Mouse (Mus musculus) myocyte (in vitro differentiated cells): ENCODE measurements around the gene Nexn. TPM values are rescaled to one million over a fixed set of nuclear protein-coding genes. Genes with fewer than 3 reads are reported as not detected.
A peak's percentile ranks its signal among the peaks of the same experiment; 100 is the strongest.

Experiments used
- H3K27me3 ChIP-seq: one replicate; pipeline ENCODE4 v1.6.1; 2011; ENCODE audit not compliant: control insufficient read depth, insufficient read depth, insufficient read length
- H3K36me3 ChIP-seq: one replicate; pipeline ENCODE4 v1.6.1; 2011; ENCODE audit not compliant: control insufficient read depth, insufficient read depth
- H3K4me2 ChIP-seq: one replicate; pipeline ENCODE4 v1.6.1; 2011; ENCODE audit warnings: low read depth, control low read depth
- H3K4me3 ChIP-seq: one replicate; pipeline ENCODE4 v1.5.1; 2011; ENCODE audit warnings: mild to moderate bottlenecking, control low read depth, moderate library complexity
- H3K79me2 ChIP-seq: one replicate; pipeline ENCODE4 v1.6.1; 2011; ENCODE audit not compliant: control insufficient read depth, insufficient read depth
- H3ac ChIP-seq: one replicate; pipeline ENCODE4 v1.6.1; 2011; ENCODE audit not compliant: control insufficient read depth, insufficient read length
- CEBPB ChIP-seq: IDR thresholded peaks from 2 replicates; pipeline ENCODE4 v1.6.1; 2011; ENCODE audit warnings: mild to moderate bottlenecking, moderate library complexity; ENCODE audit not compliant: poor library complexity, insufficient read depth, severe bottlenecking
- E2F4 ChIP-seq: IDR thresholded peaks from one replicate; pipeline ENCODE4 v1.6.1; 2011; ENCODE audit warnings: mild to moderate bottlenecking, control low read depth, moderate library complexity; ENCODE audit not compliant: insufficient read depth
- MAX ChIP-seq: IDR thresholded peaks from one replicate; pipeline ENCODE4 v1.6.1; 2011; ENCODE audit warnings: low read depth, mild to moderate bottlenecking, control low read depth
- MYOD1 ChIP-seq, 3 experiments: IDR thresholded peaks; one replicate each; pipeline ENCODE4 v1.6.1; 2011; ENCODE audit warnings: control low read depth in 2 of 3, low read depth in 2 of 3, mild to moderate bottlenecking in 2 of 3, moderate library complexity in 1 of 3; ENCODE audit not compliant: insufficient read length in 2 of 3, control insufficient read depth in 1 of 3
- MYOG ChIP-seq, 3 experiments: IDR thresholded peaks; one replicate each; pipeline ENCODE4 v1.6.1; 2011; ENCODE audit warnings: control low read depth in 2 of 3, low read depth in 2 of 3, mild to moderate bottlenecking in 2 of 3; ENCODE audit not compliant: insufficient read length in 2 of 3, control insufficient read depth in 1 of 3, insufficient read depth in 1 of 3
- POLR2A ChIP-seq: IDR thresholded peaks from one replicate; pipeline ENCODE4 v1.6.1; 2011; ENCODE audit warnings: low read depth, mild to moderate bottlenecking, control low read depth, moderate library complexity; ENCODE audit not compliant: insufficient read length
- POLR2AphosphoS2 ChIP-seq: IDR thresholded peaks from one replicate; pipeline ENCODE4 v1.6.1; 2011; ENCODE audit warnings: low read depth, control low read depth; ENCODE audit not compliant: insufficient read length
- REST ChIP-seq: IDR thresholded peaks from one replicate; pipeline ENCODE4 v1.6.1; 2011; ENCODE audit warnings: mild to moderate bottlenecking, control low read depth, moderate library complexity; ENCODE audit not compliant: insufficient read depth, insufficient read length
- SRF ChIP-seq: IDR thresholded peaks from one replicate; pipeline ENCODE4 v1.6.1; 2011; ENCODE audit warnings: low read depth; ENCODE audit not compliant: control insufficient read depth, insufficient read length
- TCF12 ChIP-seq: IDR thresholded peaks from one replicate; pipeline ENCODE4 v1.6.1; 2011; ENCODE audit warnings: mild to moderate bottlenecking, control low read depth; ENCODE audit not compliant: poor library complexity, insufficient read depth, severe bottlenecking
- TCF3 ChIP-seq: IDR thresholded peaks from one replicate; pipeline ENCODE4 v1.6.1; 2011; ENCODE audit warnings: low read depth, control low read depth; ENCODE audit not compliant: insufficient read length
- USF1 ChIP-seq: IDR thresholded peaks from one replicate; pipeline ENCODE4 v1.6.1; 2011; ENCODE audit warnings: low read depth, mild to moderate bottlenecking, control low read depth, moderate library complexity
- polyA plus RNA-seq: library from polyadenylated mRNA; unstranded; fragments of >200 nt; fragmentation: generic; extraction: Trizol; gene quantifications from one replicate; pipeline ENCODE4 v1.2.1, GENCODE M21; 2012; ENCODE audit warnings: missing spikeins

Gene Nexn
- polyA plus RNA-seq, 1 experiment: 24.9 TPM

DNA sequence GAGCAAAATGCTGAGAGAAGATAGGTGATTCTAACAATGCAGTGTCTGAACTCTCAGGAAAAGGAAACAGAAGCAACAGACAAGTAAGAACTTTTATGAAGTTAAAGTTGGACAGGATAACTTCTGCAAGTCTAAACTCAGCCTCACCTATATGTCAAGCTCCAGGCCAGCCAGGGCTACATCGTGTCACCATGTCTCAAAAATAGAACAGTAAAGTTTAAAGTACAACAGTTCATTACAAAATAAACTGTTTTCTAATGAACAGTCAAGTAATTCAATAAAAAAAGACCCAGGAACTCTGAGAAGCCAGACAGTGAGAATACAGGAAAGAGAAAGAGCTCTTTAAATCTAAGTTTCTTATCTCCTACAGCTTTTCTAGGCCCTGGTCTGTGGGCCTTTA is 15.7 kb downstream of the Nexn start:
- no peak overlapping the region for H3ac ChIP-seq
- TF ChIP-seq POLR2AphosphoS2 (no peak), REST (no peak), MYOG (IDR thresholded peaks at IDR 0.05; ENCODE audit: control insufficient read depth in 1 of 3, insufficient read depth in 1 of 3, insufficient read length in 2 of 3, low read depth in 2 of 3) (no peak), POLR2A (no peak), TCF3 (no peak), MAX (no peak), MYOD1 (IDR thresholded peaks at IDR 0.05; ENCODE audit: control insufficient read depth in 1 of 3, insufficient read length in 2 of 3, low read depth in 2 of 3) (no peak), TCF12 (no peak), SRF (no peak), E2F4 (no peak), CEBPB (no peak), USF1 (no peak)
- H3K79me2 ChIP-seq: no peaks in the 10 kb centered on the region
- H3K4me3 ChIP-seq: no peak overlapping the region
- H3K27me3 ChIP-seq: no peaks in the 10 kb centered on the region
- H3K36me3 ChIP-seq: peaks cover 41% of the 10 kb centered on the region
- no peak overlapping the region for H3K4me2 ChIP-seq

DNA sequence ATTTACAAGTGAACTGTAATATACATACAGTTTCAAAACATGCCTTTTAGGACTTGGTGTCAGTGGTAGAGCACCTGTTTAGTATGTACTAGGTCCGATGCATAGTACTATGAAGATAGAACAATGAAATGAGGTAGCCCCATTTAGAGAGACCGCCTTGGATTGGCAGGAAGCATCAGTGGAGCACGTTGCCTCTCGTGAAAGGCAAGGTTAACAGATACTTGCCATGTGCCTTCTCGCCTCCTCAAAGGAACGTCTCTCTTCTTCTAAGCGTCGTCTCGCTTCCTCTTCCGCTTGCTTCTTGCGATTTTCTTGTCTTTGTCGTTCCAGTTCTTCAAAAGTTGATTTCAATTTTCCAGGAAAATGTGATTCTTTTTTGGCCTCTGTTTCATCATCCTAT is 18.4 kb downstream of the Nexn start:
- Histone ChIP-seq H3K4me3 (no peak overlapping the region), H3K79me2 (no peaks in the 10 kb centered on the region), H3K4me2 (no peak overlapping the region), H3K27me3 (no peaks in the 10 kb centered on the region), H3K36me3 (peaks cover 40% of the 10 kb centered on the region), H3ac (no peak overlapping the region)
- TF ChIP-seq POLR2A (no peak), POLR2AphosphoS2 (peak; percentile 50)

DNA sequence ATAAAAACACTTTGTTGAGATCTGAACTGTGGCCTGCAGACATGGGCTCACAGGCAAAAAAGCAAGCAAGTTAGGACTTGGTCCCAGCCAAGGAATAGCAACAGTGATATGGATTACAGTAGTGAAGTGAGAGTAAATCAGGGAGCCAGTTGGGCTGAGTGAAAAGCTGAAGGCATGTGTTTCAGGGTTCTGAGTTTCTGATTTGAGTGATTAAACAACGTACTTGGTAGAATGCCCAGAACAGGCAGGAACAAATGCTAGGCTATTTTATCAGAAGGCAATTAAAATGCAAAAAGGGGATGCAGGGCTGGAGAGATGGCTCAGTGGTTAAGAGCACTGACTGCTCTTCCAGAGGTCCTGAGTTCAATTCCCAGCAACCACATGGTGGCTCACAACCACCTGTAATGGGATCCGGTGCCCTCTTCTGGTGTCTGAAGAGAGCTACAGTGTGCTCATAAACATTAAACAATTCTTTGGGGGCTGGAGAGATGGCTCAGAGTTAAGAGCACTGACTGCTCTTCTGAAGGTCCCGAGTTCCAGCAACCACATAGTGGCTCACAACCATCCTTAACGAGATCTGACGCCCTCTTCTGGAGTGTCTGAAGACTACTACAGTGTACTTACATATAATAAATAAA is 20.8 kb downstream of the Nexn start:
- no peak overlapping the region for H3ac ChIP-seq
- no peaks in the 10 kb centered on the region for H3K79me2 ChIP-seq
- peaks cover 60% of the 10 kb centered on the region for H3K36me3 ChIP-seq
- no peaks in the 10 kb centered on the region for H3K27me3 ChIP-seq
- H3K4me3 ChIP-seq: no peak overlapping the region
- no peak for TF ChIP-seq MAX
- no peak for TF ChIP-seq CEBPB
- peak; percentile 31 for TF ChIP-seq POLR2AphosphoS2
- no peak for TF ChIP-seq POLR2A
- no peak for TF ChIP-seq TCF3
- H3K4me2 ChIP-seq: no peak overlapping the region

DNA sequence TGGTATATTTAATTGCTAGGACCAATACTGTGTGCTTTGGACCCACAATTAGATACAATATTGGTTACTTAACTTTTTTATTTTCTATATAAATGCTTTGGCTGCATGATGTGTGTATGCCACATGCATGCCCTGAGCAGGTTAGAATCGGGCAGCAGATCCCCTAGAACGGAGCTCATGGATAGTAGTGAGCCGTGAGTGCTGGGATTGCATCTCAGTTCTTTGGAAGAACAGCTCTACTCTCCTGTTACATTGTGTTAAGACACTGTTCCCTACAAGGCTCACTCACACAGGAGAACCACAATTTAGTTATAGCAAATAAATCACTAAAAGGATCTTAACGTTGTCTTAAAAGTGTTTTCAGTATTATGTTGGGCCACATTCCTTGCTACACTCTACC is 22.8 kb downstream of the Nexn start:
- Histone ChIP-seq H3K36me3 (peaks cover 77% of the 10 kb centered on the region), H3ac (no peak overlapping the region), H3K79me2 (no peaks in the 10 kb centered on the region), H3K4me3 (no peak overlapping the region), H3K4me2 (no peak overlapping the region), H3K27me3 (no peaks in the 10 kb centered on the region)
- peak; percentile 65 for TF ChIP-seq POLR2AphosphoS2
- no peak for TF ChIP-seq USF1

DNA sequence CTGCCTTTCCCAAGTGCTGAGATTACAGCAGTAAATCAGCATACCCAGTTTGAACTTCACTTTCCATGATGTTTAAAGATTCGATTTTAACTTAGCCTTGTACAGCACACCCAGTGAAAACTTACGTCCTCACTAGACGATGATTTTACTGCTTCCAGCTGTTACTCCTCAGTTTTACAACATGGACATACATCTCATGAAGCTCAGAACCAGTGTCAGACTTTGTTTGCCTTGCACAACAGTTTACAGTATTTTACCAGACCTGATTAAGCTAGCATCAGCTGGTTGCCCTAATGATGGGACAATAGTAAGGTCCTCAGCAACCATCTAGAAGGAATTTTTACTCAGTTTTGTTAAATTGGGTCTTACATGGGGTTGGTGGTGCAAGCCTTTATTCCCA is 25.1 kb downstream of the Nexn start:
- no peak overlapping the region for H3ac ChIP-seq
- H3K36me3 ChIP-seq: peaks cover 73% of the 10 kb centered on the region
- no peaks in the 10 kb centered on the region for H3K27me3 ChIP-seq
- H3K4me2 ChIP-seq: no peak overlapping the region
- H3K4me3 ChIP-seq: no peak overlapping the region
- no peaks in the 10 kb centered on the region for H3K79me2 ChIP-seq
- no peak for TF ChIP-seq REST
- no peak for TF ChIP-seq TCF3
- TF ChIP-seq MYOG (IDR thresholded peaks at IDR 0.05; ENCODE audit: control insufficient read depth in 1 of 3, insufficient read depth in 1 of 3, insufficient read length in 2 of 3, low read depth in 2 of 3): no peak
- TF ChIP-seq TCF12: no peak
- TF ChIP-seq MYOD1 (IDR thresholded peaks at IDR 0.05; ENCODE audit: control insufficient read depth in 1 of 3, insufficient read length in 2 of 3, low read depth in 2 of 3): no peak
- no peak for TF ChIP-seq MAX
- TF ChIP-seq POLR2AphosphoS2: no peak
- TF ChIP-seq USF1: no peak
- TF ChIP-seq E2F4: no peak
- TF ChIP-seq POLR2A: no peak
- TF ChIP-seq SRF: no peak
- TF ChIP-seq CEBPB: no peak
